Mouse (Mus musculus): ENCODE data around the gene Tgfbr1.

DNA sequence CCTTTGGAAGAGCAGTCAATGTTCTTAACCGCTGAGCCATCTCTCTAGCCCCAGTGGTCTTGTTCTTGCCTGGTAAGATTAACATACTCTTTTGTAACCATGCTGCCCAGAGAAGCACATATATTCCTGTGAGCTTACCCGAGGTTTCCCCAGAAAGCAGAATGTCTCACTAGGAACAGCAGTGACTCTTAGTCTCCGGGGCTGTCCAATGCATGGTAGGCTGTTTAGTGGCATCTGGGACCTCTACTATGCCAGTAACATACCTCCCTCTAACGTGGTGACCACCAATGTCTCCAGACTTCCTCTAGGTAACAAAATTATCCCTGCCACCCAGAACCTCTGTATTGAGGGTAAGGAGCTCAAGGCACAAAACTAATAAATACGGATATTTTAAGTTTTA, 78.1 kb downstream of the Tgfbr1 start:
- TF ChIP-seq MAX (IDR thresholded peaks at IDR 0.05): no peak
- no peak for TF ChIP-seq CTCF (IDR thresholded peaks at IDR 0.05; ENCODE audit: control insufficient read depth, insufficient read depth, insufficient read length)
- no peak for TF ChIP-seq CEBPB (IDR thresholded peaks at IDR 0.05; ENCODE audit: low read depth)
- no peak for TF ChIP-seq USF1 (IDR thresholded peaks at IDR 0.05; ENCODE audit: low read depth)
